Mouse (Mus musculus): ENCODE results near the gene Dld.

GRCm38 (mm10) chr12:31369656-31370055 lies 18.4 kb upstream of the Dld start:
- TF ChIP-seq RAD21 (IDR thresholded peaks at IDR 0.05; ENCODE audit: low read depth, low read length), result peak; percentile 29
- peak in 1 of 2 experiments; percentile 21; a peak in 2 of 4 replicates for TF ChIP-seq CTCF (conservative IDR thresholded peaks at IDR 0.05 in 1 of 2, IDR thresholded peaks at IDR 0.05 in 1 of 2; ENCODE audit: low read depth in 2 of 2, low read length in 2 of 2)
- no peak for TF ChIP-seq POLR2A (IDR thresholded peaks at IDR 0.05; ENCODE audit: low read depth, low read length)
- TF ChIP-seq HCFC1 (IDR thresholded peaks at IDR 0.05; ENCODE audit: low read depth, low read length), result no peak
- TF ChIP-seq MAZ (IDR thresholded peaks at IDR 0.05; ENCODE audit: low read depth, low read length), result no peak
- TF ChIP-seq MYC (IDR thresholded peaks at IDR 0.05; ENCODE audit: low read depth, low read length), result no peak
- TF ChIP-seq TCF12 (IDR thresholded peaks at IDR 0.05; ENCODE audit: low read depth, low read length), result no peak
- TF ChIP-seq ETS1 (conservative IDR thresholded peaks at IDR 0.05; ENCODE audit: low read depth, low read length), result no peak
- no peak for TF ChIP-seq SIN3A (IDR thresholded peaks at IDR 0.05; ENCODE audit: low read length)
- no peak for TF ChIP-seq NELFE (IDR thresholded peaks at IDR 0.05; ENCODE audit: low read depth, low read length)
- TF ChIP-seq USF2 (conservative IDR thresholded peaks at IDR 0.05; ENCODE audit: low read depth, low read length), result no peak
- TF ChIP-seq EP300 (IDR thresholded peaks at IDR 0.05; ENCODE audit: low read length), result no peak
- no peak for TF ChIP-seq MAFK (IDR thresholded peaks at IDR 0.05; ENCODE audit: insufficient replicate concordance, low read length)
- no peak for TF ChIP-seq E2F4 (IDR thresholded peaks at IDR 0.05; ENCODE audit: insufficient replicate concordance, low read depth, low read length)

All from CH12.LX (cell line).